Mouse (Mus musculus) kidney, postnatal 0 days (tissue): Measurements from ENCODE around the gene Kap. TPM values are rescaled to one million over a fixed set of nuclear protein-coding genes. Genes with fewer than 3 reads are reported as not detected.
"Not testable (repeated sequence)": the region's sequence is repeated elsewhere in the genome, so short reads cannot be mapped to it uniquely, and the experiment has no call there.

Experiments
- ATAC-seq: fragments of 200-750 bp; cut with Nextera tagmentation; replicated peaks from 2 replicates; pipeline ENCODE4 v1.8.0; 2017; ENCODE audit warnings: low read depth, moderate number of reproducible peaks, moderate TSS enrichment, moderate library complexity; ENCODE audit not compliant: low FRiP score
- DNase-seq: peaks from one replicate; pipeline ENCODE4 v3.0.0-alpha.2; 2016; ENCODE audit warnings: low spot score
- H3K27ac ChIP-seq: fragments of 300-500 bp; sonication (generic); 2 replicates; pipeline ENCODE4 v1.5.1; 2014; ENCODE audit warnings: mild to moderate bottlenecking
- H3K27me3 ChIP-seq: fragments of 300-500 bp; sonication (generic); 2 replicates; pipeline ENCODE4 v1.6.1; 2014; ENCODE audit warnings: low read length, mixed read lengths; ENCODE audit not compliant: insufficient read depth
- H3K36me3 ChIP-seq: fragments of 300-500 bp; sonication (generic); 2 replicates; pipeline ENCODE4 v1.6.1; 2014; ENCODE audit warnings: low read length, mixed read lengths; ENCODE audit not compliant: insufficient read depth
- H3K4me1 ChIP-seq: fragments of 300-500 bp; sonication (generic); replicated peaks from 2 replicates; pipeline ENCODE4 v1.6.1; 2014; ENCODE audit warnings: antibody characterized with exemption, low read length, mixed read lengths; ENCODE audit not compliant: insufficient read depth
- H3K4me2 ChIP-seq: fragments of 300-500 bp; sonication (generic); 2 replicates; pipeline ENCODE4 v1.6.1; 2014; ENCODE audit warnings: mild to moderate bottlenecking, low read length, moderate library complexity, mixed read lengths
- H3K4me3 ChIP-seq: fragments of 300-500 bp; sonication (generic); replicated peaks from 2 replicates; pipeline ENCODE4 v1.5.1; 2014; ENCODE audit warnings: low read depth, low read length
- H3K9ac ChIP-seq: fragments of 300-500 bp; sonication (generic); 2 replicates; pipeline ENCODE4 v1.6.1; 2014; ENCODE audit warnings: low read depth, low read length
- H3K9me3 ChIP-seq: fragments of 300-500 bp; sonication (generic); replicated peaks from 2 replicates; pipeline ENCODE4 v1.6.1; 2016; ENCODE audit warnings: low read length, inconsistent platforms, mixed read lengths
- CTCF ChIP-seq: IDR thresholded peaks from 2 replicates; pipeline ENCODE4 v1.5.1; 2016; ENCODE audit warnings: antibody characterized with exemption, low read depth, mild to moderate bottlenecking, moderate library complexity
- WGBS: fragments of 180-500 bp; shearing (Covaris S2); extraction: QIAGEN DNeasy Blood & Tissue Kit; methylation state at CpG from one replicate; pipeline ENCODE4 v1.1.7; 2014; 5-methylcytosine and 5-hydroxymethylcytosine counted together
- polyA plus RNA-seq: library from polyadenylated mRNA; unstranded; fragments of >200 nt; fragmentation: Nextera tagmentation; extraction: Ambion mirVana; gene quantifications from 2 replicates; pipeline ENCODE4 v1.2.1, GENCODE M21; 2015

Gene Kap
- polyA plus RNA-seq, 1 experiment from 2014 or later, result 659 TPM

DNA sequence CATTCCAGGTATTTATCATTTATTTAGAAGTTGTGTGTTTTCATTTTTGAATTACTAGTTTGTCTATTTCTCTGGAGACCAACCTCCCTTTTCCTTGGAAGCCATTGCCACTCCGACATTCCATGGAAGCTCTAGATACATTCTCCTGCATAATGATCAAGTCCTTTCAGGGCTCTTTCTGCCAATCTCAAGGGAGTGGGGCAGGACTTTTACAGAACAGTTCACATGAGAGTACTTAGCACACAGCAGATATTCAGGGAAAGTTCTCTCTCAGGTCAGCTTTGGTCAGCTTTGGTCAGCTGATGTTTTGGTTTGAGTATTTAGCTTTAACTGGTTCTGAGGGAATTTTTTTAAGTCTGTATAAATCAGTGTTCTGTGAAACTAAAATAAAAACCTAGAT, 14.8 kb upstream of the Kap start:
- Histone ChIP-seq H3K4me2 (no peak overlapping the region), H3K36me3 (no peaks in the 10 kb centered on the region), H3K9me3 (no peaks in the 10 kb centered on the region), H3K27me3 (no peaks in the 10 kb centered on the region), H3K27ac (no peak overlapping the region), H3K9ac (no peak overlapping the region), H3K4me3 (no peak overlapping the region), H3K4me1 (no peaks in the 10 kb centered on the region)
- ATAC-seq, result no peak
- no peak for DNase-seq
- no peak for TF ChIP-seq CTCF
- 85% methylated on average over 1 of the region's 1 CpGs for WGBS

DNA sequence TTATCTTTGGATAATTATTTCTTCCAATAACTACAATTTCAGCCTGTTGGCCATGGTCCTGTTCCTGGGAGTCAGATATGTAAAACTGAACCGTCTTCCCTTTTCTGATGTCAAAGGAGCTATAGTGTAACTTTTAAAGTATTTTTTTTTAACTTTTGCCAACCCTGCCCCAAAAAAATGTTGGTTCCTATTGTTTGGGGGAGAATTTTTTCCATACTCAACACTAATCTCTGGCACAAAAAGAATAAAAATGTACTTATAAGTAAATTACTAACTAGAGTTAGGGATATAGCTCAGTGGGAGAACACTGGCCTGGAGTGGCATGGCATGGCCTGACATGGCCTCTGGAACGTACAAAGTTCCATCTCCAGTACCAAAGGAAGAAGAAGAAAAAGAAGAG, 2.3 kb upstream of the Kap start:
- no peak overlapping the region for H3K4me3 ChIP-seq
- ATAC-seq, result no peak
- no peak for DNase-seq
- WGBS, result 71% methylated on average over 2 of the region's 2 CpGs
- H3K4me2 ChIP-seq, result no peak overlapping the region
- no peaks in the 10 kb centered on the region for H3K9me3 ChIP-seq
- H3K27ac ChIP-seq, result no peak overlapping the region
- H3K27me3 ChIP-seq, result no peaks in the 10 kb centered on the region
- H3K9ac ChIP-seq, result no peak overlapping the region
- TF ChIP-seq CTCF, result no peak
- H3K4me1 ChIP-seq, result no peaks in the 10 kb centered on the region
- no peaks in the 10 kb centered on the region for H3K36me3 ChIP-seq

GRCm38 (mm10) chr6:133849359-133849758, 4.2 kb downstream of the Kap start:
- H3K4me2 ChIP-seq, result no peak overlapping the region
- H3K9me3 ChIP-seq, result no peaks in the 10 kb centered on the region
- WGBS, result 81% methylated on average over 2 of the region's 2 CpGs
- no peaks in the 10 kb centered on the region for H3K27me3 ChIP-seq
- no peak overlapping the region for H3K9ac ChIP-seq
- no peak for TF ChIP-seq CTCF
- H3K27ac ChIP-seq, result no peak overlapping the region
- DNase-seq, result no peak
- ATAC-seq, result no peak
- no peak overlapping the region for H3K4me3 ChIP-seq
- no peaks in the 10 kb centered on the region for H3K36me3 ChIP-seq
- H3K4me1 ChIP-seq, result no peaks in the 10 kb centered on the region

DNA sequence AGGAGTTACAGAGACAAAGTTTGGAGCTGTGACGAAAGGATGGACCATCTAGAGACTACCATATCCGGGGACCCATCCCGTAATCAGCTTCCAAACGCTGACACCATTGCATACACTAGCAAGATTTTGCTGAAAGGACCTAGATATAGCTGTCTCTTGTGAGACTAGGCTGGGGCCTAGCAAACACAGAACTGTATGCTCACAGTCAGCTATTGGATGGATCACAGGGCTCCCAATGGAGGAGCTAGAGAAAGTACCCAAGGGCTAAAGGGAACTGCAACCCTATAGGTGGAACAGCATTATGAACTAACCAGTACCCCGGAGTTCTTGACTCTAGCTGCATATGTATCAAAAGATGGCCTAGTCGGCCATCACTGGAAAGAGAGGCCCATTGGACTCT, 4.7 kb downstream of the Kap start:
- not testable (repeated sequence) for DNase-seq, H3K4me2 ChIP-seq, H3K27me3 ChIP-seq, ATAC-seq, H3K4me1 ChIP-seq, H3K9me3 ChIP-seq, H3K4me3 ChIP-seq, H3K36me3 ChIP-seq, H3K27ac ChIP-seq, H3K9ac ChIP-seq
- WGBS, result 84% methylated on average over 5 of the region's 6 CpGs

GRCm38 (mm10) chr6:133838296-133838995, 15.1 kb downstream of the Kap start:
- DNase-seq, H3K36me3 ChIP-seq, ATAC-seq, H3K4me1 ChIP-seq, H3K27ac ChIP-seq, H3K4me3 ChIP-seq, H3K27me3 ChIP-seq, H3K9me3 ChIP-seq, H3K4me2 ChIP-seq, H3K9ac ChIP-seq: not testable (repeated sequence)
- 86% methylated on average over 29 of the region's 29 CpGs for WGBS

- no peak overlapping the region for H3K27ac ChIP-seq
- DNase-seq (no peak), ATAC-seq (no peak)
- peak; percentile 60 for TF ChIP-seq CTCF
- H3K4me1 ChIP-seq, result no peaks in the 10 kb centered on the region
- no peaks in the 10 kb centered on the region for H3K9me3 ChIP-seq
- H3K4me2 ChIP-seq, result no peak overlapping the region
- no peak overlapping the region for H3K9ac ChIP-seq
- 54% methylated on average over 1 of the region's 1 CpGs for WGBS
- no peaks in the 10 kb centered on the region for H3K36me3 ChIP-seq
- no peaks in the 10 kb centered on the region for H3K27me3 ChIP-seq
- no peak overlapping the region for H3K4me3 ChIP-seq
Measured at GRCm38 (mm10) chr6:133812342-133812741, 41.2 kb downstream of the Kap start.

Other genes starting within 250 kb of the Kap start
- gene Etv6, start 181.9 kb upstream of the Kap start, polyA plus RNA-seq, result 8.9 and 9.2 TPM in 2 replicates